Mouse (Mus musculus): ENCODE data around the gene Grik5. TPM values are rescaled to one million over a fixed set of nuclear protein-coding genes. Genes with fewer than 3 reads are reported as not detected.

The Grik5 gene
- polyA plus RNA-seq, 1 experiment from 2014 or later, result 12.8 TPM

GRCm38 (mm10) chr7:25076663-25077413, 4.7 kb upstream of the Grik5 start:
- Histone ChIP-seq H3K27ac (peak overlapping the region; percentile 96), H3K4me2 (peak overlapping the region; percentile 80), H3K27me3 (no peaks in the 10 kb centered on the region), H3K4me3 (peak overlapping the region; percentile 94), H3K4me1 (peaks cover 49% of the 10 kb centered on the region), H3K36me3 (ENCODE audit: poor library complexity, severe bottlenecking) (peaks cover 27% of the 10 kb centered on the region), H3K9ac (peak overlapping the region; percentile 94), H3K9me3 (replicated peaks) (no peaks in the 10 kb centered on the region)
- 0% methylated on average over 56 of the region's 56 CpGs for WGBS
- ATAC-seq, result peak; percentile 97

GRCm38 (mm10) chr7:25076296-25076662, 4.1 kb upstream of the Grik5 start:
- peak overlapping the region; percentile 73 for H3K9ac ChIP-seq
- H3K27ac ChIP-seq, result peak overlapping the region; percentile 93
- ATAC-seq, result no peak
- no peaks in the 10 kb centered on the region for H3K9me3 ChIP-seq (replicated peaks)
- peak overlapping the region; percentile 94 for H3K4me3 ChIP-seq
- peak overlapping the region; percentile 72 for H3K4me2 ChIP-seq
- H3K36me3 ChIP-seq (ENCODE audit: poor library complexity, severe bottlenecking), result peaks cover 22% of the 10 kb centered on the region
- H3K4me1 ChIP-seq, result peaks cover 55% of the 10 kb centered on the region
- WGBS, result 18% methylated on average over 7 of the region's 7 CpGs
- H3K27me3 ChIP-seq, result no peaks in the 10 kb centered on the region

- ATAC-seq, result no peak
- H3K4me1 ChIP-seq, result peaks cover 72% of the 10 kb centered on the region
- no peaks in the 10 kb centered on the region for H3K27me3 ChIP-seq
- peak overlapping the region; percentile 93 for H3K27ac ChIP-seq
- H3K4me3 ChIP-seq, result no peak overlapping the region
- H3K4me2 ChIP-seq, result peak overlapping the region; percentile 95; the same call in 1 of the 2 replicates
- no peaks in the 10 kb centered on the region for H3K36me3 ChIP-seq (ENCODE audit: poor library complexity, severe bottlenecking)
- H3K9me3 ChIP-seq (replicated peaks), result no peaks in the 10 kb centered on the region
- 0 out of 2 replicates have a peak overlapping the region, but pooled peaks have one; percentile 97 for H3K9ac ChIP-seq
- WGBS, result 84% methylated on average over 8 of the region's 8 CpGs
Observed at GRCm38 (mm10) chr7:25073924-25074323, 1.8 kb upstream of the Grik5 start.

- H3K4me1 ChIP-seq, result peaks cover 71% of the 10 kb centered on the region
- peak; percentile 6; the same call in 1 of the 2 replicates for ATAC-seq
Observed at GRCm38 (mm10) chr7:25072716-25073390, 707 bp upstream of the Grik5 start.

GRCm38 (mm10) chr7:25068724-25069123, 3.4 kb downstream of the Grik5 start:
- H3K4me3 ChIP-seq, result peak overlapping the region; percentile 17
- H3K9ac ChIP-seq, result no peak overlapping the region
- peak; percentile 59 for ATAC-seq
- no peaks in the 10 kb centered on the region for H3K27me3 ChIP-seq
- peak overlapping the region; percentile 59 for H3K27ac ChIP-seq
- no peaks in the 10 kb centered on the region for H3K9me3 ChIP-seq (replicated peaks)
- H3K4me2 ChIP-seq, result peak overlapping the region; percentile 29
- peaks cover 48% of the 10 kb centered on the region for H3K36me3 ChIP-seq (ENCODE audit: poor library complexity, severe bottlenecking)
- H3K4me1 ChIP-seq, result peaks cover 49% of the 10 kb centered on the region
- WGBS, result 0% methylated on average over 2 of the region's 2 CpGs

More at GRCm38 (mm10) chr7:25072716-25073390, 707 bp upstream of the Grik5 start:
- 0% methylated on average over 16 of the region's 33 CpGs for WGBS
- Histone ChIP-seq H3K9ac (peak overlapping the region; percentile 97), H3K9me3 (replicated peaks) (no peaks in the 10 kb centered on the region), H3K36me3 (ENCODE audit: poor library complexity, severe bottlenecking) (peaks cover 7% of the 10 kb centered on the region), H3K27ac (peak overlapping the region; percentile 93), H3K4me3 (peak overlapping the region; percentile 77), H3K4me2 (peak overlapping the region; percentile 95), H3K27me3 (no peaks in the 10 kb centered on the region)

- no peaks in the 10 kb centered on the region for H3K9me3 ChIP-seq (replicated peaks)
- peak overlapping the region; percentile 27; the same call in 1 of the 2 replicates for H3K9ac ChIP-seq
- no peaks in the 10 kb centered on the region for H3K27me3 ChIP-seq
- H3K4me3 ChIP-seq, result peak overlapping the region; percentile 17
- peaks cover 43% of the 10 kb centered on the region for H3K4me1 ChIP-seq
- H3K4me2 ChIP-seq, result peak overlapping the region; percentile 29
- H3K36me3 ChIP-seq (ENCODE audit: poor library complexity, severe bottlenecking), result peaks cover 54% of the 10 kb centered on the region
- H3K27ac ChIP-seq, result peak overlapping the region; percentile 59
- 82% methylated on average over 22 of the region's 22 CpGs for WGBS
- ATAC-seq, result no peak
Observed at GRCm38 (mm10) chr7:25067909-25068656, 4.1 kb downstream of the Grik5 start.

- Histone ChIP-seq H3K27me3 (no peaks in the 10 kb centered on the region), H3K4me3 (no peak overlapping the region), H3K9me3 (replicated peaks) (no peaks in the 10 kb centered on the region), H3K4me2 (no peak overlapping the region), H3K9ac (no peak overlapping the region), H3K27ac (no peak overlapping the region), H3K36me3 (ENCODE audit: poor library complexity, severe bottlenecking) (peaks cover 62% of the 10 kb centered on the region), H3K4me1 (peaks cover 42% of the 10 kb centered on the region)
- 94% methylated on average over 7 of the region's 7 CpGs for whole genome bisulfite sequencing
- ATAC-seq, result no peak
Observed at GRCm38 (mm10) chr7:25067338-25067737, 4.8 kb downstream of the Grik5 start.

- H3K4me3 ChIP-seq, result no peak overlapping the region
- H3K27me3 ChIP-seq, result no peaks in the 10 kb centered on the region
- H3K9ac ChIP-seq, result no peak overlapping the region
- H3K4me2 ChIP-seq, result no peak overlapping the region
- ATAC-seq, result no peak
- no peaks in the 10 kb centered on the region for H3K9me3 ChIP-seq (replicated peaks)
- H3K27ac ChIP-seq, result no peak overlapping the region
- peaks cover 13% of the 10 kb centered on the region for H3K4me1 ChIP-seq
- H3K36me3 ChIP-seq (ENCODE audit: poor library complexity, severe bottlenecking), result peaks cover 96% of the 10 kb centered on the region
- 88% methylated on average over 8 of the region's 8 CpGs for WGBS
Observed at GRCm38 (mm10) chr7:25063900-25064299, 8.2 kb downstream of the Grik5 start.

GRCm38 (mm10) chr7:25063346-25063745, 8.8 kb downstream of the Grik5 start:
- Histone ChIP-seq H3K27ac (no peak overlapping the region), H3K9ac (no peak overlapping the region), H3K27me3 (no peaks in the 10 kb centered on the region), H3K36me3 (ENCODE audit: poor library complexity, severe bottlenecking) (peaks cover 100% of the 10 kb centered on the region), H3K4me2 (no peak overlapping the region), H3K4me1 (peaks cover 7% of the 10 kb centered on the region), H3K9me3 (replicated peaks) (no peaks in the 10 kb centered on the region), H3K4me3 (no peak overlapping the region)
- no peak for ATAC-seq
- 94% methylated on average over 6 of the region's 6 CpGs for WGBS

- Histone ChIP-seq H3K9me3 (replicated peaks) (no peaks in the 10 kb centered on the region), H3K4me1 (no peaks in the 10 kb centered on the region), H3K4me2 (no peak overlapping the region), H3K36me3 (ENCODE audit: poor library complexity, severe bottlenecking) (peaks cover 99% of the 10 kb centered on the region), H3K27me3 (no peaks in the 10 kb centered on the region), H3K27ac (no peak overlapping the region), H3K9ac (no peak overlapping the region), H3K4me3 (no peak overlapping the region)
- ATAC-seq, result no peak
- 91% methylated on average over 14 of the region's 14 CpGs for WGBS
Observed at GRCm38 (mm10) chr7:25058836-25059235, 13.3 kb downstream of the Grik5 start.

GRCm38 (mm10) chr7:25058394-25058793, 13.8 kb downstream of the Grik5 start:
- no peaks in the 10 kb centered on the region for H3K4me1 ChIP-seq

GRCm38 (mm10) chr7:25057888-25058287, 14.3 kb downstream of the Grik5 start:
- ATAC-seq, result no peak
- H3K27me3 ChIP-seq, result no peaks in the 10 kb centered on the region
- H3K4me3 ChIP-seq, result no peak overlapping the region
- peaks cover 99% of the 10 kb centered on the region for H3K36me3 ChIP-seq (ENCODE audit: poor library complexity, severe bottlenecking)
- WGBS, result 97% methylated on average over 5 of the region's 5 CpGs
- H3K9me3 ChIP-seq (replicated peaks), result no peaks in the 10 kb centered on the region
- H3K4me2 ChIP-seq, result no peak overlapping the region
- H3K27ac ChIP-seq, result no peak overlapping the region
- H3K4me1 ChIP-seq, result no peaks in the 10 kb centered on the region
- H3K9ac ChIP-seq, result no peak overlapping the region

More at GRCm38 (mm10) chr7:25058394-25058793, 13.8 kb downstream of the Grik5 start:
- ATAC-seq, result no peak
- no peak overlapping the region for H3K27ac ChIP-seq
- peaks cover 99% of the 10 kb centered on the region for H3K36me3 ChIP-seq (ENCODE audit: poor library complexity, severe bottlenecking)
- WGBS, result 91% methylated on average over 8 of the region's 8 CpGs
- H3K4me3 ChIP-seq, result no peak overlapping the region
- H3K4me2 ChIP-seq, result no peak overlapping the region
- no peaks in the 10 kb centered on the region for H3K9me3 ChIP-seq (replicated peaks)
- H3K27me3 ChIP-seq, result no peaks in the 10 kb centered on the region
- no peak overlapping the region for H3K9ac ChIP-seq

All from forebrain, embryonic 13.5 days (tissue).